12 mouse cellular contexts compared by ENCODE assay signal in genomic region chr2:45100628-45101027, GRCm38 (mm10). TPM values are rescaled to one million over a fixed set of nuclear protein-coding genes. Genes with fewer than 3 reads are reported as not detected.
DNase-seq lines count a peak whose midpoint lies in the region; ATAC-seq and TF ChIP-seq lines count a peak whose summit lies in the region.
"Had no signal": no experiment of that assay in that cellular context is flagged by ENCODE, and none has a peak within 500 bp of the region (broad histone marks: within the 10 kb centered on the region; RNA-seq: fewer than 3 reads in every experiment).

No protein-coding gene starts in this region.

- H3K4me3 ChIP-seq in lung, embryonic 14.5 days (ENCODE audit: low read depth, low read length) = no peak overlapping the region
- no peak overlapping the region for H3K4me3 ChIP-seq in lung, adult 2 months (replicated peaks; ENCODE audit: extremely low read depth, low read depth, low read length)
- H3K4me3 ChIP-seq in hindbrain, embryonic 14.5 days (replicated peaks; ENCODE audit: low read length) = no peak overlapping the region
- no peak overlapping the region for H3K4me3 ChIP-seq in neural tube, embryonic 15.5 days (replicated peaks)
- H3K4me3 ChIP-seq: neural tube, embryonic 12.5 days had no signal

- WGBS in lung, embryonic 14.5 days = 50% methylated on average over 7 of the region's 7 CpGs
- 56% methylated on average over 7 of the region's 7 CpGs for WGBS in lung, adult 2 months
- 50% methylated on average over 7 of the region's 7 CpGs for WGBS in hindbrain, embryonic 14.5 days
- 48% methylated on average over 7 of the region's 7 CpGs for WGBS in neural tube, embryonic 15.5 days

- H3K27me3 ChIP-seq in lung, embryonic 14.5 days (ENCODE audit: insufficient read depth, low read length) = no peaks in the 10 kb centered on the region
- H3K27me3 ChIP-seq in hindbrain, embryonic 14.5 days (ENCODE audit: control insufficient read depth, insufficient read depth, low read length) = no peaks in the 10 kb centered on the region
- no peaks in the 10 kb centered on the region for H3K27me3 ChIP-seq in neural tube, embryonic 15.5 days (replicated peaks)
- H3K27me3 ChIP-seq: neural tube, embryonic 12.5 days had no signal

- H3K4me1 ChIP-seq in lung, embryonic 14.5 days (ENCODE audit: insufficient read depth) = peaks cover 36% of the 10 kb centered on the region
- H3K4me1 ChIP-seq in lung, adult 2 months (ENCODE audit: control insufficient read depth, insufficient read depth, low read length) = peaks cover 21% of the 10 kb centered on the region
- H3K4me1 ChIP-seq in hindbrain, embryonic 14.5 days (replicated peaks; ENCODE audit: control insufficient read depth, insufficient read depth, low read length) = peaks cover 80% of the 10 kb centered on the region
- H3K4me1 ChIP-seq in neural tube, embryonic 15.5 days = peaks cover 71% of the 10 kb centered on the region

- DNase-seq in frontal cortex, postnatal 10 days (ENCODE audit: low spot score in 2 of 2) = no peak
- no peak for DNase-seq in lung, embryonic 14.5 days
- no peak for DNase-seq in lung, adult 2 months
- no peak for DNase-seq in hindbrain, embryonic 14.5 days (ENCODE audit: low spot score)
- no peak for DNase-seq in ovary, postnatal 10 days (ENCODE audit: low spot score)
- DNase-seq in lung, adult 18-20 months = no peak
- DNase-seq: B cell, adult 2 months; gastrocnemius, postnatal 14 days; thymus, adult 2 months had no signal

- ATAC-seq in frontal cortex, adult (ENCODE audit: low TSS enrichment) = peak; percentile 7; the same call in 1 of the 2 replicates
- ATAC-seq in lung, embryonic 14.5 days (ENCODE audit: insufficient read depth) = no peak
- no peak for ATAC-seq in hindbrain, embryonic 14.5 days (ENCODE audit: low FRiP score)
- ATAC-seq in neural tube, embryonic 15.5 days (ENCODE audit: low FRiP score) = no peak

- H3K9me3 ChIP-seq in lung, embryonic 14.5 days (ENCODE audit: low read depth, low read length) = no peaks in the 10 kb centered on the region
- no peaks in the 10 kb centered on the region for H3K9me3 ChIP-seq in hindbrain, embryonic 14.5 days (ENCODE audit: control insufficient read depth, low read length)
- no peaks in the 10 kb centered on the region for H3K9me3 ChIP-seq in neural tube, embryonic 15.5 days (replicated peaks)
- H3K9me3 ChIP-seq: neural tube, embryonic 12.5 days had no signal

- H3K27ac ChIP-seq in lung, embryonic 14.5 days (ENCODE audit: low read depth) = peak overlapping the region; percentile 38; the same call in 1 of the 2 replicates
- H3K27ac ChIP-seq in hindbrain, embryonic 14.5 days = no peak overlapping the region; the same call in 1 of the 2 replicates
- H3K27ac ChIP-seq in neural tube, embryonic 15.5 days (replicated peaks) = no peak overlapping the region; the same call in 1 of the 2 replicates
- H3K27ac ChIP-seq: neural tube, embryonic 12.5 days had no signal

- no peak overlapping the region for H3K9ac ChIP-seq in lung, embryonic 14.5 days
- no peak overlapping the region for H3K9ac ChIP-seq in hindbrain, embryonic 14.5 days
- no peak overlapping the region for H3K9ac ChIP-seq in neural tube, embryonic 15.5 days (replicated peaks)
- H3K9ac ChIP-seq: neural tube, embryonic 12.5 days had no signal

- no peak for TF ChIP-seq POLR2A in lung, adult 2 months (IDR thresholded peaks at IDR 0.05; ENCODE audit: borderline replicate concordance, extremely low read depth, low read depth, low read length)

- peak overlapping the region; percentile 2 for H3K4me2 ChIP-seq in lung, embryonic 14.5 days
- H3K4me2 ChIP-seq in hindbrain, embryonic 14.5 days (replicated peaks) = 0 out of 2 replicates have a peak overlapping the region, but pooled peaks have one; percentile 7
- 0 out of 2 replicates have a peak overlapping the region, but pooled peaks have one; percentile 1 for H3K4me2 ChIP-seq in neural tube, embryonic 15.5 days
- H3K4me2 ChIP-seq: neural tube, embryonic 12.5 days had no signal

- TF ChIP-seq CTCF in lung, embryonic 14.5 days (IDR thresholded peaks at IDR 0.05; ENCODE audit: low read depth) = no peak
- TF ChIP-seq CTCF in lung, adult 2 months (IDR thresholded peaks at IDR 0.05; ENCODE audit: insufficient read depth, low read length) = no peak

- H3K36me3 ChIP-seq in lung, embryonic 14.5 days (ENCODE audit: insufficient read depth) = peaks cover 56% of the 10 kb centered on the region
- H3K36me3 ChIP-seq in hindbrain, embryonic 14.5 days (replicated peaks; ENCODE audit: control insufficient read depth, insufficient read depth) = no peaks in the 10 kb centered on the region
- H3K36me3 ChIP-seq in neural tube, embryonic 15.5 days = no peaks in the 10 kb centered on the region
- H3K36me3 ChIP-seq: neural tube, embryonic 12.5 days had no signal

RNA-seq across cellular contexts. Expression of gene Zeb2, which starts 16.6 kb away (rescaled TPM):
- 90.1 and 90.4 TPM in 2 replicates for polyA plus RNA-seq in lung, embryonic 14.5 days (2014; fragmentation: Nextera tagmentation; extraction: Ambion mirVana)
- 26.1 and 59.0 TPM in 2 replicates for polyA plus RNA-seq in lung, adult 2 months (2012; rRNA removed)
- polyA plus RNA-seq in hindbrain, embryonic 14.5 days (2014; fragmentation: Nextera tagmentation; extraction: Ambion mirVana) = 38.8 and 41.9 TPM in 2 replicates
- polyA plus RNA-seq in neural tube, embryonic 15.5 days (2015; fragmentation: Nextera tagmentation; extraction: Ambion mirVana) = 40.5 and 41.1 TPM in 2 replicates
